ENCODE assay signal across 13 mouse cellular contexts in the genomic region with DNA sequence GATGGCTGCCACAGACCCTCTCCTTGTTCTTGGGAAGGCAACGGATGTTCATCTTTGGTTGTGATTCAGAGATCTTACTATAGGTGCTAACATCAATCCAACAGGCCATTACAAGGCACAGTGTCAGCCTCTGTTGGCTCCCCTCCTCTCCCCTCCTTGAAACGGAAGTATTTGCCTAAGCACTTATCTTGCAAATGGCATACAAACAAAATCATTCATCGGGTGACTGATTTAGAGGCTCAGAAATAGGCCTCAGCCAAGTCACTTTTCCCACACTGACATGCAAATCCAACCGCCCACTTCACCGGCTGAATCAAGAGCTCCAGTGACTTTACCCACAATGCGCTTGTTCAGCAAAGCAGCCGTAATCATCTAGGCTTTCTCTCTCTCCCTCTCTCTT. TPM values are rescaled to one million over a fixed set of nuclear protein-coding genes. Genes with fewer than 3 reads are reported as not detected.
DNase-seq lines count a peak whose midpoint lies in the region; ATAC-seq and TF ChIP-seq lines count a peak whose summit lies in the region.
"Had no signal": no experiment of that assay in that cellular context is flagged by ENCODE, and none has a peak within 500 bp of the region (broad histone marks: within the 10 kb centered on the region; RNA-seq: fewer than 3 reads in every experiment).

No protein-coding gene starts in this region.

- no peak overlapping the region for H3K4me2 ChIP-seq in heart, embryonic 13.5 days
- H3K4me2 ChIP-seq in lung, postnatal 0 days (replicated peaks; ENCODE audit: low read depth, low read length) = no peak overlapping the region
- no peak overlapping the region for H3K4me2 ChIP-seq in midbrain, embryonic 15.5 days
- H3K4me2 ChIP-seq: embryonic facial prominence, embryonic 12.5 days; heart, embryonic 11.5 days had no signal

- no peaks in the 10 kb centered on the region for H3K27me3 ChIP-seq in heart, embryonic 13.5 days (replicated peaks)
- H3K27me3 ChIP-seq in heart, embryonic 10.5 days (ENCODE audit: insufficient read depth, poor library complexity, severe bottlenecking) = no peaks in the 10 kb centered on the region
- no peaks in the 10 kb centered on the region for H3K27me3 ChIP-seq in lung, postnatal 0 days (replicated peaks; ENCODE audit: insufficient read depth, low read length)
- no peaks in the 10 kb centered on the region for H3K27me3 ChIP-seq in limb, embryonic 10.5 days (ENCODE audit: low read depth, poor library complexity, severe bottlenecking)
- H3K27me3 ChIP-seq in midbrain, embryonic 15.5 days (replicated peaks) = no peaks in the 10 kb centered on the region
- H3K27me3 ChIP-seq: embryonic facial prominence, embryonic 12.5 days had no signal

- H3K4me3 ChIP-seq in heart, embryonic 13.5 days = no peak overlapping the region
- no peak overlapping the region for H3K4me3 ChIP-seq in heart, embryonic 10.5 days
- H3K4me3 ChIP-seq in lung, postnatal 0 days (ENCODE audit: low read depth, low read length) = no peak overlapping the region
- H3K4me3 ChIP-seq in limb, embryonic 10.5 days = no peak overlapping the region
- no peak overlapping the region for H3K4me3 ChIP-seq in midbrain, embryonic 15.5 days
- H3K4me3 ChIP-seq: embryonic facial prominence, embryonic 12.5 days had no signal

- WGBS in heart, embryonic 13.5 days = 46% methylated on average over 7 of the region's 7 CpGs
- 46% methylated on average over 7 of the region's 7 CpGs for WGBS in heart, embryonic 10.5 days
- WGBS in lung, postnatal 0 days = 18% methylated on average over 7 of the region's 7 CpGs
- WGBS in limb, embryonic 10.5 days = 63% methylated on average over 7 of the region's 7 CpGs
- WGBS in midbrain, embryonic 15.5 days = 39% methylated on average over 7 of the region's 7 CpGs

- H3K9ac ChIP-seq in heart, embryonic 13.5 days = no peak overlapping the region
- no peak overlapping the region for H3K9ac ChIP-seq in lung, postnatal 0 days (replicated peaks; ENCODE audit: low read depth)
- no peak overlapping the region for H3K9ac ChIP-seq in midbrain, embryonic 15.5 days
- H3K9ac ChIP-seq: embryonic facial prominence, embryonic 12.5 days; liver, embryonic 14.5 days had no signal

- no peak for DNase-seq in heart, embryonic 10.5 days (ENCODE audit: low spot score)
- DNase-seq in B cell, adult 2 months = peak; percentile 24 to 27
- DNase-seq in frontal cortex, adult 2 months (ENCODE audit: extremely low spot score in 1 of 2, low spot score in 1 of 2) = peak; percentile 74 to 84
- DNase-seq in lung, postnatal 0 days (ENCODE audit: low spot score) = peak; percentile 79
- no peak for DNase-seq in limb, embryonic 10.5 days (ENCODE audit: low spot score)
- no peak for DNase-seq in cerebellum, adult 9-10 months
- DNase-seq: adrenal gland, postnatal 36 days; kidney, adult 8-10 months had no signal

- no peaks in the 10 kb centered on the region for H3K9me3 ChIP-seq in heart, embryonic 13.5 days
- no peaks in the 10 kb centered on the region for H3K9me3 ChIP-seq in heart, embryonic 10.5 days
- H3K9me3 ChIP-seq in lung, postnatal 0 days (ENCODE audit: low read length) = no peaks in the 10 kb centered on the region
- H3K9me3 ChIP-seq in limb, embryonic 10.5 days (replicated peaks) = no peaks in the 10 kb centered on the region
- no peaks in the 10 kb centered on the region for H3K9me3 ChIP-seq in midbrain, embryonic 15.5 days

- no peaks in the 10 kb centered on the region for H3K36me3 ChIP-seq in heart, embryonic 13.5 days
- no peaks in the 10 kb centered on the region for H3K36me3 ChIP-seq in heart, embryonic 10.5 days
- H3K36me3 ChIP-seq in lung, postnatal 0 days (ENCODE audit: insufficient read depth, low read length) = no peaks in the 10 kb centered on the region
- no peaks in the 10 kb centered on the region for H3K36me3 ChIP-seq in limb, embryonic 10.5 days
- no peaks in the 10 kb centered on the region for H3K36me3 ChIP-seq in midbrain, embryonic 15.5 days (replicated peaks)
- H3K36me3 ChIP-seq: embryonic facial prominence, embryonic 12.5 days had no signal

- H3K27ac ChIP-seq in heart, embryonic 13.5 days (replicated peaks) = peak overlapping the region; percentile 30
- no peak overlapping the region for H3K27ac ChIP-seq in heart, embryonic 10.5 days
- H3K27ac ChIP-seq in lung, postnatal 0 days (ENCODE audit: low read length) = no peak overlapping the region
- no peak overlapping the region for H3K27ac ChIP-seq in limb, embryonic 10.5 days
- no peak overlapping the region for H3K27ac ChIP-seq in midbrain, embryonic 15.5 days
- H3K27ac ChIP-seq: embryonic facial prominence, embryonic 12.5 days; liver, embryonic 14.5 days had no signal

- 0 out of 2 replicates have a peak, but pooled peaks have one; percentile 8 for TF ChIP-seq EP300 in lung, postnatal 0 days (IDR thresholded peaks at IDR 0.05)

- no peak for ATAC-seq in heart, embryonic 13.5 days (ENCODE audit: extremely low read depth, insufficient number of reproducible peaks, low FRiP score, low TSS enrichment)
- ATAC-seq in lung, postnatal 0 days = peak; percentile 67
- ATAC-seq in midbrain, embryonic 15.5 days (replicated peaks) = no peak

- TF ChIP-seq CTCF in lung, postnatal 0 days (IDR thresholded peaks at IDR 0.05) = no peak

- H3K4me1 ChIP-seq in heart, embryonic 13.5 days = peaks cover 6% of the 10 kb centered on the region; the same call in 1 of the 2 replicates
- H3K4me1 ChIP-seq in heart, embryonic 10.5 days = no peaks in the 10 kb centered on the region
- no peaks in the 10 kb centered on the region; the same call in 1 of the 2 replicates for H3K4me1 ChIP-seq in lung, postnatal 0 days (ENCODE audit: insufficient read depth, low read depth, low read length)
- H3K4me1 ChIP-seq in limb, embryonic 10.5 days = no peaks in the 10 kb centered on the region
- H3K4me1 ChIP-seq in midbrain, embryonic 15.5 days = no peaks in the 10 kb centered on the region
- H3K4me1 ChIP-seq: embryonic facial prominence, embryonic 12.5 days had no signal

RNA-seq across cellular contexts. Expression of gene Rasl11a, which starts 16.7 kb away (rescaled TPM):
- 8.1 and 10.7 TPM in 2 replicates for polyA plus RNA-seq in heart, embryonic 13.5 days (2015; fragmentation: Nextera tagmentation; extraction: Ambion mirVana)
- polyA plus RNA-seq in heart, embryonic 10.5 days (2016; fragmentation: Nextera tagmentation; extraction: Ambion mirVana) = 11.1 and 15.1 TPM in 2 replicates
- 6.2 and 6.9 TPM in 2 replicates for polyA plus RNA-seq in frontal cortex, adult 2 months (2012; rRNA removed)
- 101 and 138 TPM in 2 replicates for polyA plus RNA-seq in lung, postnatal 0 days (2015; fragmentation: Nextera tagmentation; extraction: Ambion mirVana)
- 30.9 and 40.1 TPM in 2 replicates for polyA plus RNA-seq in limb, embryonic 10.5 days (2016; fragmentation: Nextera tagmentation; extraction: Ambion mirVana)
- polyA plus RNA-seq in midbrain, embryonic 15.5 days (2015; fragmentation: Nextera tagmentation; extraction: Ambion mirVana) = 7.4 and 9.2 TPM in 2 replicates

RNA-seq across cellular contexts. Expression of gene Rpl21, which starts 28.9 kb away (rescaled TPM):
- polyA plus RNA-seq in heart, embryonic 13.5 days (2015; fragmentation: Nextera tagmentation; extraction: Ambion mirVana) = 348 and 372 TPM in 2 replicates
- 412 and 477 TPM in 2 replicates for polyA plus RNA-seq in heart, embryonic 10.5 days (2016; fragmentation: Nextera tagmentation; extraction: Ambion mirVana)
- polyA plus RNA-seq in frontal cortex, adult 2 months (2012; rRNA removed) = 452 and 463 TPM in 2 replicates
- polyA plus RNA-seq in lung, postnatal 0 days (2015; fragmentation: Nextera tagmentation; extraction: Ambion mirVana) = 474 and 489 TPM in 2 replicates
- polyA plus RNA-seq in limb, embryonic 10.5 days (2016; fragmentation: Nextera tagmentation; extraction: Ambion mirVana) = 536 and 605 TPM in 2 replicates
- polyA plus RNA-seq in midbrain, embryonic 15.5 days (2015; fragmentation: Nextera tagmentation; extraction: Ambion mirVana) = 286 and 302 TPM in 2 replicates

Comparison
In these comparisons a context has a peak if more than half of its experiments do, and no peak if none do; other contexts are left out.
1. DNase-seq: peak in B cell, adult 2 months (2 of 2), frontal cortex, adult 2 months (2 of 2) and lung, postnatal 0 days (single experiment); none in heart, embryonic 10.5 days (single experiment), limb, embryonic 10.5 days (single experiment) and cerebellum, adult 9-10 months (single experiment).